Mouse (Mus musculus): ENCODE measurements around the gene Klf3. TPM values are rescaled to one million over a fixed set of nuclear protein-coding genes. Genes with fewer than 3 reads are reported as not detected.

The Klf3 gene
- polyA plus RNA-seq, 1 experiment from 2014 or later, result 63.7 TPM

Other genes starting within 250 kb of the Klf3 start
- gene Tlr1, start 130.2 kb downstream of the Klf3 start, polyA plus RNA-seq (2015; fragmentation: Nextera tagmentation; extraction: Ambion mirVana), result 1.5 and 1.7 TPM in 2 replicates
- 0.94 and 1.0 TPM in 2 replicates for gene Tlr6, start 156.7 kb downstream of the Klf3 start, polyA plus RNA-seq (2015; fragmentation: Nextera tagmentation; extraction: Ambion mirVana)
- gene Fam114a1, start 166.7 kb downstream of the Klf3 start, polyA plus RNA-seq (2015; fragmentation: Nextera tagmentation; extraction: Ambion mirVana), result 62.4 and 64.8 TPM in 2 replicates